7 mouse cellular contexts compared by ENCODE assay signal in genomic region chr6:83349274-83349958, GRCm38 (mm10). TPM values are rescaled to one million over a fixed set of nuclear protein-coding genes. Genes with fewer than 3 reads are reported as not detected.
DNase-seq lines count a peak whose midpoint lies in the region; ATAC-seq lines count a peak whose summit lies in the region.

No protein-coding gene starts in this region.

- H3K9ac ChIP-seq in embryonic facial prominence, embryonic 11.5 days (replicated peaks; ENCODE audit: low read length), result peak overlapping the region; percentile 93
- H3K9ac ChIP-seq in midbrain, embryonic 12.5 days (replicated peaks), result peak overlapping the region; percentile 93

- no peaks in the 10 kb centered on the region for H3K9me3 ChIP-seq in embryonic facial prominence, embryonic 11.5 days (replicated peaks; ENCODE audit: control insufficient read depth, low read length)
- no peaks in the 10 kb centered on the region for H3K9me3 ChIP-seq in limb, embryonic 10.5 days (replicated peaks)
- H3K9me3 ChIP-seq in midbrain, embryonic 12.5 days, result no peaks in the 10 kb centered on the region

- peak; percentile 94 for DNase-seq in adrenal gland, postnatal 25 days
- DNase-seq in embryonic facial prominence, embryonic 11.5 days (ENCODE audit: low spot score), result peak; percentile 85
- DNase-seq in heart, adult 11 months, result peak; percentile 98
- DNase-seq in kidney, adult 18-20 months, result peak; percentile 94
- peak; percentile 97 for DNase-seq in limb, embryonic 10.5 days (ENCODE audit: low spot score)
- peak; percentile 62 for DNase-seq in skeletal muscle tissue, adult 2 months (ENCODE audit: low read depth, low spot score)

- peak overlapping the region; percentile 83 for H3K4me3 ChIP-seq in embryonic facial prominence, embryonic 11.5 days (ENCODE audit: low read depth, low read length)
- H3K4me3 ChIP-seq in limb, embryonic 10.5 days, result peak overlapping the region; percentile 86
- peak overlapping the region; percentile 92 for H3K4me3 ChIP-seq in midbrain, embryonic 12.5 days

- H3K27me3 ChIP-seq in embryonic facial prominence, embryonic 11.5 days (ENCODE audit: control insufficient read depth, insufficient read depth, low read length), result no peaks in the 10 kb centered on the region
- H3K27me3 ChIP-seq in limb, embryonic 10.5 days (ENCODE audit: low read depth, poor library complexity, severe bottlenecking), result no peaks in the 10 kb centered on the region
- H3K27me3 ChIP-seq in midbrain, embryonic 12.5 days, result no peaks in the 10 kb centered on the region

- H3K27ac ChIP-seq in embryonic facial prominence, embryonic 11.5 days (replicated peaks; ENCODE audit: low read depth, low read length), result peak overlapping the region; percentile 54; the same call in 1 of the 2 replicates
- H3K27ac ChIP-seq in limb, embryonic 10.5 days, result peak overlapping the region; percentile 92
- no peak overlapping the region; the same call in 1 of the 2 replicates for H3K27ac ChIP-seq in midbrain, embryonic 12.5 days (replicated peaks)

- under 1% methylated on average over 53 of the region's 53 CpGs for WGBS in embryonic facial prominence, embryonic 11.5 days
- 1% methylated on average over 53 of the region's 53 CpGs for WGBS in limb, embryonic 10.5 days
- 0% methylated on average over 53 of the region's 53 CpGs for WGBS in midbrain, embryonic 12.5 days

- peaks cover 2% of the 10 kb centered on the region; the same call in 1 of the 2 replicates for H3K4me1 ChIP-seq in embryonic facial prominence, embryonic 11.5 days (ENCODE audit: control insufficient read depth, insufficient read depth, low read length)
- H3K4me1 ChIP-seq in limb, embryonic 10.5 days, result peaks cover 25% of the 10 kb centered on the region
- H3K4me1 ChIP-seq in midbrain, embryonic 12.5 days, result peaks cover 16% of the 10 kb centered on the region

- no peaks in the 10 kb centered on the region; the same call in 1 of the 2 replicates for H3K36me3 ChIP-seq in embryonic facial prominence, embryonic 11.5 days (replicated peaks; ENCODE audit: control insufficient read depth, insufficient read depth, low read depth, low read length)
- H3K36me3 ChIP-seq in limb, embryonic 10.5 days, result peaks cover 39% of the 10 kb centered on the region
- H3K36me3 ChIP-seq in midbrain, embryonic 12.5 days, result peaks cover 11% of the 10 kb centered on the region

- ATAC-seq in embryonic facial prominence, embryonic 11.5 days (replicated peaks; ENCODE audit: insufficient number of reproducible peaks, low FRiP score, low TSS enrichment, low read depth), result peak; percentile 96
- peak; percentile 96 for ATAC-seq in midbrain, embryonic 12.5 days (ENCODE audit: low FRiP score, low read depth)

- H3K4me2 ChIP-seq in embryonic facial prominence, embryonic 11.5 days (ENCODE audit: low read depth, low read length), result peak overlapping the region; percentile 65
- H3K4me2 ChIP-seq in midbrain, embryonic 12.5 days (replicated peaks), result peak overlapping the region; percentile 87

RNA-seq across cellular contexts. Expression of gene Bola3, which starts 0.5 kb away (rescaled TPM):
- total RNA-seq in adrenal gland, postnatal 25 days (2021), result 193 and 211 TPM in 2 replicates
- 142 and 144 TPM in 2 replicates for polyA plus RNA-seq in embryonic facial prominence, embryonic 11.5 days (2014; fragmentation: Nextera tagmentation; extraction: Ambion mirVana)
- 162 and 171 TPM in 2 replicates for polyA plus RNA-seq in limb, embryonic 10.5 days (2016; fragmentation: Nextera tagmentation; extraction: Ambion mirVana)
- 93.7 and 102 TPM in 2 replicates for polyA plus RNA-seq in midbrain, embryonic 12.5 days (2016; fragmentation: Nextera tagmentation; extraction: Ambion mirVana)

RNA-seq across cellular contexts. Expression of gene Mob1a, which starts 23.6 kb away (rescaled TPM):
- 81.3 and 81.9 TPM in 2 replicates for total RNA-seq in adrenal gland, postnatal 25 days (2021)
- polyA plus RNA-seq in embryonic facial prominence, embryonic 11.5 days (2014; fragmentation: Nextera tagmentation; extraction: Ambion mirVana), result 80.0 and 85.7 TPM in 2 replicates
- polyA plus RNA-seq in limb, embryonic 10.5 days (2016; fragmentation: Nextera tagmentation; extraction: Ambion mirVana), result 54.1 and 63.3 TPM in 2 replicates
- polyA plus RNA-seq in midbrain, embryonic 12.5 days (2016; fragmentation: Nextera tagmentation; extraction: Ambion mirVana), result 56.6 and 58.0 TPM in 2 replicates

RNA-seq across cellular contexts. Expression of gene Mthfd2, which starts 23.7 kb away (rescaled TPM):
- 29.2 and 47.6 TPM in 2 replicates for total RNA-seq in adrenal gland, postnatal 25 days (2021)
- polyA plus RNA-seq in embryonic facial prominence, embryonic 11.5 days (2014; fragmentation: Nextera tagmentation; extraction: Ambion mirVana), result 58.7 and 59.7 TPM in 2 replicates
- polyA plus RNA-seq in limb, embryonic 10.5 days (2016; fragmentation: Nextera tagmentation; extraction: Ambion mirVana), result 64.9 and 94.0 TPM in 2 replicates
- polyA plus RNA-seq in midbrain, embryonic 12.5 days (2016; fragmentation: Nextera tagmentation; extraction: Ambion mirVana), result 33.0 and 37.3 TPM in 2 replicates
